Mouse (Mus musculus): Measurements from ENCODE around the gene Foxo6. TPM values are rescaled to one million over a fixed set of nuclear protein-coding genes. Genes with fewer than 3 reads are reported as not detected.

Gene Foxo6
- total RNA-seq, 1 experiment from 2014 or later, result not detected

- no peak for ATAC-seq (replicated peaks; ENCODE audit: insufficient number of reproducible peaks, low FRiP score, low TSS enrichment, poor library complexity, severe bottlenecking)
These were observed 348 bp downstream of the Foxo6 start for GRCm38 (mm10) chr4:120286761-120287241.

GRCm38 (mm10) chr4:120285730-120286129, 1.4 kb downstream of the Foxo6 start:
- no peak for ATAC-seq (replicated peaks; ENCODE audit: insufficient number of reproducible peaks, low FRiP score, low TSS enrichment, poor library complexity, severe bottlenecking)

- ATAC-seq (replicated peaks; ENCODE audit: insufficient number of reproducible peaks, low FRiP score, low TSS enrichment, poor library complexity, severe bottlenecking), result no peak
These were observed 1.9 kb downstream of the Foxo6 start for GRCm38 (mm10) chr4:120285223-120285622.

- no peak for ATAC-seq (replicated peaks; ENCODE audit: insufficient number of reproducible peaks, low FRiP score, low TSS enrichment, poor library complexity, severe bottlenecking)
These were observed 3.0 kb downstream of the Foxo6 start for GRCm38 (mm10) chr4:120284187-120284586.

- no peak for ATAC-seq (replicated peaks; ENCODE audit: insufficient number of reproducible peaks, low FRiP score, low TSS enrichment, poor library complexity, severe bottlenecking)
These were observed 4.0 kb downstream of the Foxo6 start for GRCm38 (mm10) chr4:120283141-120283540.

- no peak for ATAC-seq (replicated peaks; ENCODE audit: insufficient number of reproducible peaks, low FRiP score, low TSS enrichment, poor library complexity, severe bottlenecking)
These were observed 4.5 kb downstream of the Foxo6 start for GRCm38 (mm10) chr4:120282568-120283091.

- no peak for ATAC-seq (replicated peaks; ENCODE audit: insufficient number of reproducible peaks, low FRiP score, low TSS enrichment, poor library complexity, severe bottlenecking)
These were observed 6.1 kb downstream of the Foxo6 start for GRCm38 (mm10) chr4:120281011-120281410.

- ATAC-seq (replicated peaks; ENCODE audit: insufficient number of reproducible peaks, low FRiP score, low TSS enrichment, poor library complexity, severe bottlenecking), result no peak
These were observed 6.7 kb downstream of the Foxo6 start for GRCm38 (mm10) chr4:120280432-120280831.

- ATAC-seq (replicated peaks; ENCODE audit: insufficient number of reproducible peaks, low FRiP score, low TSS enrichment, poor library complexity, severe bottlenecking), result no peak
These were observed 9.8 kb downstream of the Foxo6 start for GRCm38 (mm10) chr4:120277255-120277928.

- ATAC-seq (replicated peaks; ENCODE audit: insufficient number of reproducible peaks, low FRiP score, low TSS enrichment, poor library complexity, severe bottlenecking), result no peak
These were observed 11.7 kb downstream of the Foxo6 start for GRCm38 (mm10) chr4:120275487-120275886.

GRCm38 (mm10) chr4:120273594-120273993, 13.6 kb downstream of the Foxo6 start:
- no peak for ATAC-seq (replicated peaks; ENCODE audit: insufficient number of reproducible peaks, low FRiP score, low TSS enrichment, poor library complexity, severe bottlenecking)

- no peak for ATAC-seq (replicated peaks; ENCODE audit: insufficient number of reproducible peaks, low FRiP score, low TSS enrichment, poor library complexity, severe bottlenecking)
These were observed 15.1 kb downstream of the Foxo6 start for GRCm38 (mm10) chr4:120271886-120272580.

GRCm38 (mm10) chr4:120271208-120271607, 15.9 kb downstream of the Foxo6 start:
- no peak for ATAC-seq (replicated peaks; ENCODE audit: insufficient number of reproducible peaks, low FRiP score, low TSS enrichment, poor library complexity, severe bottlenecking)

GRCm38 (mm10) chr4:120270937-120271199, 16.3 kb downstream of the Foxo6 start:
- ATAC-seq (replicated peaks; ENCODE audit: insufficient number of reproducible peaks, low FRiP score, low TSS enrichment, poor library complexity, severe bottlenecking), result no peak

- ATAC-seq (replicated peaks; ENCODE audit: insufficient number of reproducible peaks, low FRiP score, low TSS enrichment, poor library complexity, severe bottlenecking), result no peak
These were observed 16.8 kb downstream of the Foxo6 start for GRCm38 (mm10) chr4:120270148-120270936.

- no peak for ATAC-seq (replicated peaks; ENCODE audit: insufficient number of reproducible peaks, low FRiP score, low TSS enrichment, poor library complexity, severe bottlenecking)
These were observed 17.7 kb downstream of the Foxo6 start for GRCm38 (mm10) chr4:120269426-120269825.

- no peak for ATAC-seq (replicated peaks; ENCODE audit: insufficient number of reproducible peaks, low FRiP score, low TSS enrichment, poor library complexity, severe bottlenecking)
These were observed 18.7 kb downstream of the Foxo6 start for GRCm38 (mm10) chr4:120268214-120269061.

GRCm38 (mm10) chr4:120267683-120268082, 19.5 kb downstream of the Foxo6 start:
- no peak for ATAC-seq (replicated peaks; ENCODE audit: insufficient number of reproducible peaks, low FRiP score, low TSS enrichment, poor library complexity, severe bottlenecking)

- no peak for ATAC-seq (replicated peaks; ENCODE audit: insufficient number of reproducible peaks, low FRiP score, low TSS enrichment, poor library complexity, severe bottlenecking)
These were observed 20.0 kb downstream of the Foxo6 start for GRCm38 (mm10) chr4:120267136-120267535.

Measured in monocyte, adult 5-6 weeks (primary cell).